Mouse (Mus musculus) liver, embryonic 14.5 days (tissue): ENCODE results near the gene Ccl12. TPM values are rescaled to one million over a fixed set of nuclear protein-coding genes. Genes with fewer than 3 reads are reported as not detected.

Source experiments
- ATAC-seq: fragments of 200-750 bp; cut with Nextera tagmentation; 2 replicates; pipeline ENCODE4 v1.8.0; 2017; ENCODE audit warnings: moderate number of reproducible peaks, mild to moderate bottlenecking, moderate library complexity; ENCODE audit not compliant: insufficient read depth
- DNase-seq, 3 experiments: peaks; one replicate each; pipeline ENCODE4 v3.0.0-alpha.2; 2012 to 2013; ENCODE audit warnings: low read depth in 3 of 3, low spot score in 3 of 3
- H3K27ac ChIP-seq: fragments of 300-500 bp; sonication (generic); 2 replicates; pipeline ENCODE4 v1.5.1; 2014; ENCODE audit warnings: moderate library complexity, mild to moderate bottlenecking, control low read depth, inconsistent platforms
- H3K27me3 ChIP-seq: fragments of 300-500 bp; sonication (generic); 2 replicates; pipeline ENCODE4 v1.6.1; 2014; ENCODE audit warnings: mild to moderate bottlenecking, low read length, moderate library complexity; ENCODE audit not compliant: control insufficient read depth, insufficient read depth
- H3K36me3 ChIP-seq: fragments of 300-500 bp; sonication (generic); replicated peaks from 2 replicates; pipeline ENCODE4 v1.6.1; 2014; ENCODE audit warnings: low read depth; ENCODE audit not compliant: control insufficient read depth, insufficient read depth
- H3K4me1 ChIP-seq, 2 experiments: fragments of 200-500 bp in 1 of 2; fragments of 300-500 bp in 1 of 2; sonication (generic) in 1 of 2; replicated peaks; 2 replicates each; pipeline ENCODE4 v1.6.1; 2012 to 2014; ENCODE audit warnings: antibody characterized with exemption in 1 of 2, inconsistent platforms in 1 of 2, low read length in 1 of 2; ENCODE audit not compliant: control insufficient read depth in 2 of 2, insufficient read depth in 2 of 2
- H3K4me2 ChIP-seq: fragments of 300-500 bp; sonication (generic); 2 replicates; pipeline ENCODE4 v1.6.1; 2014; ENCODE audit warnings: low read depth, mild to moderate bottlenecking, control low read depth, moderate library complexity
- H3K4me3 ChIP-seq, 2 experiments: fragments of 200-500 bp in 1 of 2; fragments of 300-500 bp in 1 of 2; sonication (generic) in 1 of 2; 2 replicates each; pipeline ENCODE4 v1.5.1; 2012 to 2014; ENCODE audit warnings: low read depth in 2 of 2, low read length in 2 of 2, mild to moderate bottlenecking in 2 of 2, control low read depth in 1 of 2, inconsistent platforms in 1 of 2, moderate library complexity in 1 of 2; ENCODE audit not compliant: insufficient read depth in 1 of 2
- H3K9ac ChIP-seq: fragments of 300-500 bp; sonication (generic); replicated peaks from 2 replicates; pipeline ENCODE4 v1.6.1; 2014; ENCODE audit warnings: mild to moderate bottlenecking, control low read depth, moderate library complexity
- H3K9me3 ChIP-seq: fragments of 300-500 bp; sonication (generic); 2 replicates; pipeline ENCODE4 v1.6.1; 2016; ENCODE audit warnings: low read length, mixed read lengths; ENCODE audit not compliant: control insufficient read depth
- CTCF ChIP-seq: IDR thresholded peaks from 2 replicates; pipeline ENCODE4 v1.5.1; 2016; ENCODE audit warnings: antibody characterized with exemption, low read depth, control low read depth
- EP300 ChIP-seq: IDR thresholded peaks from 2 replicates; pipeline ENCODE4 v1.6.1; 2016; ENCODE audit warnings: antibody characterized with exemption, low read depth
- WGBS: fragments of 180-500 bp; shearing (Covaris S2); extraction: QIAGEN DNeasy Blood & Tissue Kit; methylation state at CpG from one replicate; pipeline ENCODE4 v1.1.7; 2014; ENCODE audit not compliant: insufficient replicate concordance; 5-methylcytosine and 5-hydroxymethylcytosine counted together
- polyA plus RNA-seq, 2 experiments: library from polyadenylated mRNA; depleted of rRNA in 1 of 2; stranded (reverse) in 1 of 2; unstranded in 1 of 2; fragments of >200 nt; fragmentation: Nextera tagmentation in 1 of 2; extraction: Ambion mirVana in 1 of 2; gene quantifications; 2 replicates each; pipeline versions ENCODE4 v1.2.1 to v1.2.3; 2012 to 2014

Gene Ccl12
- polyA plus RNA-seq, 2 experiments = 0.33 to 0.44 TPM

GRCm38 (mm10) chr11:82101087-82101486 lies 558 bp upstream of the Ccl12 start:
- Histone ChIP-seq H3K27me3 (no peaks in the 10 kb centered on the region), H3K27ac (no peak overlapping the region), H3K36me3 (no peaks in the 10 kb centered on the region), H3K4me1 (no peaks in the 10 kb centered on the region), H3K9ac (no peak overlapping the region), H3K9me3 (no peaks in the 10 kb centered on the region), H3K4me2 (no peak overlapping the region), H3K4me3 (no peak overlapping the region)
- no peak for DNase-seq
- WGBS = 46% methylated on average over 4 of the region's 4 CpGs
- no peak for ATAC-seq
- TF ChIP-seq EP300 (no peak), CTCF (no peak)

- Histone ChIP-seq H3K27me3 (no peaks in the 10 kb centered on the region), H3K36me3 (no peaks in the 10 kb centered on the region), H3K4me3 (no peak overlapping the region), H3K4me2 (no peak overlapping the region), H3K9ac (no peak overlapping the region), H3K9me3 (no peaks in the 10 kb centered on the region), H3K27ac (no peak overlapping the region), H3K4me1 (no peaks in the 10 kb centered on the region)
- no peak for ATAC-seq
- TF ChIP-seq CTCF (no peak), EP300 (no peak)
- no peak for DNase-seq
Measured at GRCm38 (mm10) chr11:82109611-82110010, 8.0 kb downstream of the Ccl12 start.

- H3K27ac ChIP-seq = no peak overlapping the region
- WGBS = 53% methylated on average over 6 of the region's 6 CpGs
- no peak for DNase-seq
- no peak overlapping the region for H3K9ac ChIP-seq
- no peak for ATAC-seq
- H3K4me2 ChIP-seq = no peak overlapping the region
- TF ChIP-seq EP300 = no peak
- TF ChIP-seq CTCF = no peak
- H3K27me3 ChIP-seq = no peaks in the 10 kb centered on the region
- H3K9me3 ChIP-seq = no peaks in the 10 kb centered on the region
- H3K36me3 ChIP-seq = no peaks in the 10 kb centered on the region
- no peaks in the 10 kb centered on the region for H3K4me1 ChIP-seq
- no peak overlapping the region for H3K4me3 ChIP-seq
Measured at GRCm38 (mm10) chr11:82110372-82111248, 9.0 kb downstream of the Ccl12 start.

- Histone ChIP-seq H3K36me3 (no peaks in the 10 kb centered on the region), H3K27me3 (no peaks in the 10 kb centered on the region), H3K9me3 (no peaks in the 10 kb centered on the region), H3K4me1 (no peaks in the 10 kb centered on the region), H3K27ac (no peak within 1 kb of the TSS), H3K4me2 (no peak within 1 kb of the TSS), H3K4me3 (no peak within 1 kb of the TSS), H3K9ac (no peak within 1 kb of the TSS)
- DNase-seq = no peak
- TF ChIP-seq EP300 (no peak), CTCF (no peak)
- 43% methylated on average over 3 of the region's 3 CpGs for WGBS
- no peak for ATAC-seq
Measured at GRCm38 (mm10) chr11:82114885-82115284, 13.2 kb downstream of the Ccl12 start, which contains the start of gene Ccl8. Gene Ccl8 (plus strand): TSS chr11:82115185.

GRCm38 (mm10) chr11:82116041-82116440 lies 14.4 kb downstream of the Ccl12 start:
- no peaks in the 10 kb centered on the region for H3K27me3 ChIP-seq
- ATAC-seq = no peak
- no peak for DNase-seq
- TF ChIP-seq CTCF (no peak), EP300 (no peak)
- no peaks in the 10 kb centered on the region for H3K36me3 ChIP-seq
- H3K9ac ChIP-seq = no peak overlapping the region
- H3K4me2 ChIP-seq = no peak overlapping the region
- H3K4me3 ChIP-seq = no peak overlapping the region
- H3K4me1 ChIP-seq = no peaks in the 10 kb centered on the region
- H3K27ac ChIP-seq = no peak overlapping the region
- 50% methylated on average over 3 of the region's 3 CpGs for WGBS
- H3K9me3 ChIP-seq = no peaks in the 10 kb centered on the region
